Mouse (Mus musculus) heart, embryonic 10.5 days (tissue): ENCODE data around the gene Snd1. TPM values are rescaled to one million over a fixed set of nuclear protein-coding genes. Genes with fewer than 3 reads are reported as not detected.

Source experiments
- DNase-seq: peaks from one replicate; pipeline ENCODE4 v3.0.0-alpha.2; 2017; ENCODE audit warnings: low spot score
- H3K27ac ChIP-seq: fragments of 300-500 bp; sonication (generic); 2 replicates; pipeline ENCODE4 v1.5.1; 2016; ENCODE audit warnings: mild to moderate bottlenecking
- H3K27me3 ChIP-seq: fragments of 300-500 bp; sonication (generic); 2 replicates; pipeline ENCODE4 v1.6.1; 2016; ENCODE audit warnings: mild to moderate bottlenecking; ENCODE audit not compliant: poor library complexity, insufficient read depth, severe bottlenecking
- H3K36me3 ChIP-seq: fragments of 300-500 bp; sonication (generic); 2 replicates; pipeline ENCODE4 v1.6.1; 2016; ENCODE audit warnings: mild to moderate bottlenecking, moderate library complexity
- H3K4me1 ChIP-seq: fragments of 300-500 bp; sonication (generic); 2 replicates; pipeline ENCODE4 v1.6.1; 2016; ENCODE audit warnings: mild to moderate bottlenecking
- H3K4me3 ChIP-seq: fragments of 300-500 bp; sonication (generic); 2 replicates; pipeline ENCODE4 v1.5.1; 2016; ENCODE audit warnings: mild to moderate bottlenecking, moderate library complexity
- H3K9me3 ChIP-seq: fragments of 300-500 bp; sonication (generic); 2 replicates; pipeline ENCODE4 v1.6.1; 2016; ENCODE audit warnings: mild to moderate bottlenecking, moderate library complexity
- WGBS: fragments of 180-500 bp; shearing (Covaris S2); methylation state at CpG from one replicate; pipeline ENCODE4 v1.1.7; 2016; 5-methylcytosine and 5-hydroxymethylcytosine counted together
- polyA plus RNA-seq: library from polyadenylated mRNA; unstranded; fragments of >200 nt; fragmentation: Nextera tagmentation; extraction: Ambion mirVana; gene quantifications from 2 replicates; pipeline ENCODE4 v1.2.1, GENCODE M21; 2016

Gene Snd1
- polyA plus RNA-seq, 1 experiment from 2014 or later: 120 TPM

- Histone ChIP-seq H3K36me3 (peaks cover 13% of the 10 kb centered on the region), H3K27me3 (no peaks in the 10 kb centered on the region), H3K4me3 (no peak overlapping the region), H3K27ac (no peak overlapping the region), H3K4me1 (0 out of 2 replicates have a peak, but pooled peaks cover 5% of the 10 kb centered on the region), H3K9me3 (no peaks in the 10 kb centered on the region)
- DNase-seq: no peak
- 83% methylated on average over 6 of the region's 6 CpGs for WGBS
These were observed 293.0 kb downstream of the Snd1 start for GRCm38 (mm10) chr6:28767891-28768481.

GRCm38 (mm10) chr6:28771331-28771730 is 296.4 kb downstream of the Snd1 start:
- 44% methylated on average over 2 of the region's 2 CpGs for WGBS
- H3K36me3 ChIP-seq: peaks cover 20% of the 10 kb centered on the region

GRCm38 (mm10) chr6:28781696-28782095 is 306.8 kb downstream of the Snd1 start:
- no peak overlapping the region for H3K4me3 ChIP-seq
- H3K9me3 ChIP-seq: no peaks in the 10 kb centered on the region
- H3K4me1 ChIP-seq: peaks cover 30% of the 10 kb centered on the region
- DNase-seq: no peak
- 0 out of 2 replicates have a peak overlapping the region, but pooled peaks have one; percentile 10 for H3K27ac ChIP-seq
- no peaks in the 10 kb centered on the region for H3K36me3 ChIP-seq
- 80% methylated on average over 3 of the region's 3 CpGs for WGBS
- no peaks in the 10 kb centered on the region for H3K27me3 ChIP-seq

More at GRCm38 (mm10) chr6:28771331-28771730, 296.4 kb downstream of the Snd1 start:
- Histone ChIP-seq H3K4me1 (0 out of 2 replicates have a peak, but pooled peaks cover 3% of the 10 kb centered on the region), H3K27me3 (no peaks in the 10 kb centered on the region), H3K9me3 (no peaks in the 10 kb centered on the region), H3K4me3 (no peak overlapping the region), H3K27ac (no peak overlapping the region)
- no peak for DNase-seq

- H3K36me3 ChIP-seq: no peaks in the 10 kb centered on the region
- H3K9me3 ChIP-seq: no peaks in the 10 kb centered on the region
- H3K27ac ChIP-seq: peak overlapping the region; percentile 37; the same call in 1 of the 2 replicates
- 66% methylated on average over 4 of the region's 4 CpGs for WGBS
- no peak overlapping the region for H3K4me3 ChIP-seq
- peaks cover 40% of the 10 kb centered on the region for H3K4me1 ChIP-seq
- DNase-seq: no peak
- H3K27me3 ChIP-seq: no peaks in the 10 kb centered on the region
These were observed 308.2 kb downstream of the Snd1 start for GRCm38 (mm10) chr6:28783082-28783647.

GRCm38 (mm10) chr6:28783953-28784352 is 309.0 kb downstream of the Snd1 start:
- WGBS: 70% methylated on average over 5 of the region's 5 CpGs
- Histone ChIP-seq H3K36me3 (no peaks in the 10 kb centered on the region), H3K4me3 (no peak overlapping the region), H3K27ac (peak overlapping the region; percentile 1; the same call in 1 of the 2 replicates), H3K27me3 (no peaks in the 10 kb centered on the region), H3K9me3 (no peaks in the 10 kb centered on the region), H3K4me1 (peaks cover 45% of the 10 kb centered on the region)
- no peak for DNase-seq

GRCm38 (mm10) chr6:28785770-28786169 is 310.8 kb downstream of the Snd1 start:
- no peak for DNase-seq
- Histone ChIP-seq H3K27ac (no peak overlapping the region), H3K27me3 (no peaks in the 10 kb centered on the region), H3K9me3 (no peaks in the 10 kb centered on the region), H3K36me3 (no peaks in the 10 kb centered on the region), H3K4me3 (no peak overlapping the region), H3K4me1 (peaks cover 56% of the 10 kb centered on the region)
- 29% methylated on average over 8 of the region's 8 CpGs for WGBS

GRCm38 (mm10) chr6:28787133-28787532 is 312.2 kb downstream of the Snd1 start:
- H3K4me1 ChIP-seq: peaks cover 57% of the 10 kb centered on the region
- H3K9me3 ChIP-seq: no peaks in the 10 kb centered on the region
- H3K27me3 ChIP-seq: no peaks in the 10 kb centered on the region
- H3K36me3 ChIP-seq: no peaks in the 10 kb centered on the region
- WGBS: 49% methylated on average over 6 of the region's 6 CpGs
- DNase-seq: no peak
- no peak overlapping the region for H3K4me3 ChIP-seq
- peak overlapping the region; percentile 22; the same call in 1 of the 2 replicates for H3K27ac ChIP-seq

GRCm38 (mm10) chr6:28789685-28790084 is 314.7 kb downstream of the Snd1 start:
- Histone ChIP-seq H3K4me1 (peaks cover 44% of the 10 kb centered on the region), H3K27me3 (no peaks in the 10 kb centered on the region), H3K9me3 (no peaks in the 10 kb centered on the region), H3K27ac (no peak overlapping the region), H3K36me3 (no peaks in the 10 kb centered on the region), H3K4me3 (no peak overlapping the region)
- WGBS: 38% methylated on average over 4 of the region's 4 CpGs
- no peak for DNase-seq

GRCm38 (mm10) chr6:28791183-28791582 is 316.2 kb downstream of the Snd1 start:
- H3K27me3 ChIP-seq: no peaks in the 10 kb centered on the region
- peaks cover 38% of the 10 kb centered on the region for H3K4me1 ChIP-seq
- 40% methylated on average over 3 of the region's 3 CpGs for WGBS
- peaks cover 8% of the 10 kb centered on the region for H3K36me3 ChIP-seq
- no peak overlapping the region for H3K4me3 ChIP-seq
- no peak for DNase-seq
- peak overlapping the region; percentile 32; the same call in 1 of the 2 replicates for H3K27ac ChIP-seq
- no peaks in the 10 kb centered on the region for H3K9me3 ChIP-seq

GRCm38 (mm10) chr6:28791809-28792208 is 316.9 kb downstream of the Snd1 start:
- Histone ChIP-seq H3K9me3 (no peaks in the 10 kb centered on the region), H3K36me3 (peaks cover 14% of the 10 kb centered on the region), H3K27me3 (no peaks in the 10 kb centered on the region), H3K4me3 (no peak overlapping the region), H3K27ac (no peak overlapping the region), H3K4me1 (peaks cover 32% of the 10 kb centered on the region)
- DNase-seq: no peak
- WGBS: 63% methylated on average over 3 of the region's 3 CpGs

- H3K4me1 ChIP-seq: peaks cover 10% of the 10 kb centered on the region; the same call in 1 of the 2 replicates
- no peak overlapping the region for H3K4me3 ChIP-seq
- WGBS: 47% methylated on average over 9 of the region's 9 CpGs
- no peak for DNase-seq
- no peak overlapping the region for H3K27ac ChIP-seq
- H3K27me3 ChIP-seq: no peaks in the 10 kb centered on the region
- H3K9me3 ChIP-seq: no peaks in the 10 kb centered on the region
- peaks cover 17% of the 10 kb centered on the region for H3K36me3 ChIP-seq
These were observed 320.4 kb downstream of the Snd1 start for GRCm38 (mm10) chr6:28795380-28795779.

GRCm38 (mm10) chr6:28795792-28796515 is 321.0 kb downstream of the Snd1 start:
- Histone ChIP-seq H3K4me3 (no peak overlapping the region), H3K9me3 (no peaks in the 10 kb centered on the region), H3K36me3 (peaks cover 17% of the 10 kb centered on the region), H3K4me1 (peaks cover 6% of the 10 kb centered on the region; the same call in 1 of the 2 replicates), H3K27me3 (no peaks in the 10 kb centered on the region), H3K27ac (no peak overlapping the region)
- 79% methylated on average over 16 of the region's 16 CpGs for WGBS
- DNase-seq: no peak

- Histone ChIP-seq H3K36me3 (peaks cover 17% of the 10 kb centered on the region), H3K9me3 (no peaks in the 10 kb centered on the region), H3K27me3 (no peaks in the 10 kb centered on the region), H3K27ac (no peak overlapping the region), H3K4me1 (0 out of 2 replicates have a peak, but pooled peaks cover 2% of the 10 kb centered on the region), H3K4me3 (no peak overlapping the region)
- no peak for DNase-seq
- WGBS: 83% methylated on average over 2 of the region's 2 CpGs
These were observed 324.9 kb downstream of the Snd1 start for GRCm38 (mm10) chr6:28799818-28800217.
